8 mouse cellular contexts compared by ENCODE assay signal in genomic region chr7:84605033-84605687, GRCm38 (mm10). TPM values are rescaled to one million over a fixed set of nuclear protein-coding genes. Genes with fewer than 3 reads are reported as not detected.
DNase-seq lines count a peak whose midpoint lies in the region; ATAC-seq and TF ChIP-seq lines count a peak whose summit lies in the region.

No protein-coding gene starts in this region.

- no peak for TF ChIP-seq CTCF in cerebellum, adult 2 months (IDR thresholded peaks at IDR 0.05; ENCODE audit: borderline replicate concordance, insufficient read depth, low read depth, low read length)

- no peak for DNase-seq in cerebellum, adult 2 months
- DNase-seq in cerebellum, postnatal 14 days: no peak
- peak; percentile 71 for DNase-seq in 3T3-L1 (ENCODE audit: low read depth, low spot score)
- DNase-seq in intestine, embryonic 14.5 days (ENCODE audit: low spot score): peak; percentile 65
- DNase-seq in cerebellum, adult 9-11 months: no peak

- 13% methylated on average over 19 of the region's 19 CpGs for WGBS in cerebellum, adult 2 months
- WGBS in embryonic facial prominence, embryonic 15.5 days: 10% methylated on average over 19 of the region's 19 CpGs
- WGBS in intestine, embryonic 14.5 days: 11% methylated on average over 19 of the region's 19 CpGs

- no peaks in the 10 kb centered on the region for H3K9me3 ChIP-seq in embryonic facial prominence, embryonic 15.5 days (replicated peaks)
- H3K9me3 ChIP-seq in intestine, embryonic 14.5 days (ENCODE audit: control insufficient read depth, low read length): no peaks in the 10 kb centered on the region

- peak overlapping the region; percentile 65 for H3K27ac ChIP-seq in cerebellum, adult 2 months (ENCODE audit: insufficient read depth, low read length)
- no peak overlapping the region for H3K27ac ChIP-seq in embryonic facial prominence, embryonic 15.5 days (replicated peaks)
- no peak overlapping the region for H3K27ac ChIP-seq in intestine, embryonic 14.5 days (ENCODE audit: low read depth)

- H3K27me3 ChIP-seq in cerebellum, adult 2 months (ENCODE audit: control insufficient read depth, insufficient read depth, low read length): no peaks in the 10 kb centered on the region
- no peaks in the 10 kb centered on the region for H3K27me3 ChIP-seq in embryonic facial prominence, embryonic 15.5 days
- H3K27me3 ChIP-seq in intestine, embryonic 14.5 days (replicated peaks; ENCODE audit: control insufficient read depth, insufficient read depth, low read length): no peaks in the 10 kb centered on the region

- H3K4me2 ChIP-seq in embryonic facial prominence, embryonic 15.5 days (replicated peaks): peak overlapping the region; percentile 91
- H3K4me2 ChIP-seq in intestine, embryonic 14.5 days (ENCODE audit: low read length): peak overlapping the region; percentile 98

- no peak for TF ChIP-seq POLR2A in cerebellum, adult 2 months (IDR thresholded peaks at IDR 0.05; ENCODE audit: borderline replicate concordance, insufficient read depth, low read length)

- peaks cover 3% of the 10 kb centered on the region; the same call in 1 of the 2 replicates for H3K4me1 ChIP-seq in cerebellum, adult 2 months (ENCODE audit: control insufficient read depth, insufficient read depth, low read length)
- H3K4me1 ChIP-seq in embryonic facial prominence, embryonic 15.5 days: peaks cover 7% of the 10 kb centered on the region
- peaks cover 7% of the 10 kb centered on the region; the same call in 1 of the 2 replicates for H3K4me1 ChIP-seq in intestine, embryonic 14.5 days (replicated peaks; ENCODE audit: control insufficient read depth, insufficient read depth, low read length)

- H3K36me3 ChIP-seq in embryonic facial prominence, embryonic 15.5 days: no peaks in the 10 kb centered on the region
- H3K36me3 ChIP-seq in intestine, embryonic 14.5 days (ENCODE audit: control insufficient read depth, insufficient read depth, low read length): no peaks in the 10 kb centered on the region

- no peak for ATAC-seq in embryonic facial prominence, embryonic 15.5 days (ENCODE audit: insufficient number of reproducible peaks, low FRiP score, low TSS enrichment, low read depth)
- ATAC-seq in intestine, embryonic 14.5 days (replicated peaks; ENCODE audit: low FRiP score, low TSS enrichment, low read depth): 0 out of 2 replicates have a peak, but pooled peaks have one; percentile 49
- 0 out of 2 replicates have a peak, but pooled peaks have one; percentile 22 for ATAC-seq in megakaryocyte-erythroid progenitor cell, adult 5-6 weeks (replicated peaks; ENCODE audit: low FRiP score, low TSS enrichment, poor library complexity, severe bottlenecking)
- ATAC-seq in monocyte, adult 5-6 weeks (replicated peaks; ENCODE audit: insufficient number of reproducible peaks, low FRiP score, low TSS enrichment, poor library complexity, severe bottlenecking): no peak

- H3K9ac ChIP-seq in embryonic facial prominence, embryonic 15.5 days: 0 out of 2 replicates have a peak overlapping the region, but pooled peaks have one; percentile 15
- peak overlapping the region; percentile 40; the same call in 1 of the 2 replicates for H3K9ac ChIP-seq in intestine, embryonic 14.5 days (ENCODE audit: low read length)

- peak overlapping the region; percentile 98 for H3K4me3 ChIP-seq in cerebellum, adult 2 months (replicated peaks; ENCODE audit: insufficient read depth, low read depth, low read length)
- peak overlapping the region; percentile 58 for H3K4me3 ChIP-seq in embryonic facial prominence, embryonic 15.5 days (replicated peaks)
- H3K4me3 ChIP-seq in intestine, embryonic 14.5 days (ENCODE audit: low read depth, low read length): peak overlapping the region; percentile 52

RNA-seq across cellular contexts. Expression of gene Fah, which starts 1.4 kb away (rescaled TPM):
- 52.7 and 53.9 TPM in 2 replicates for polyA plus RNA-seq in cerebellum, adult 2 months (2012; rRNA removed)
- polyA plus RNA-seq in embryonic facial prominence, embryonic 15.5 days (2015; fragmentation: Nextera tagmentation; extraction: Ambion mirVana): 6.0 and 6.8 TPM in 2 replicates
- polyA plus RNA-seq in intestine, embryonic 14.5 days (2014; fragmentation: Nextera tagmentation; extraction: Ambion mirVana): 10.8 and 11.3 TPM in 2 replicates
- not detected in 2 replicates for total RNA-seq in megakaryocyte-erythroid progenitor cell, adult 5-6 weeks (2014; fragmentation: Nextera tagmentation)
- total RNA-seq in megakaryocyte-erythroid progenitor cell, adult 5-6 weeks (2017): 2.2 and 7.9 TPM in 2 replicates
- 2.1 to 6.1 TPM (median 5.5 TPM) in 3 replicates for total RNA-seq in monocyte, adult 5-6 weeks (2017)

Comparison
In these comparisons a context has a peak if more than half of its experiments do, and no peak if none do; other contexts are left out.
1. DNase-seq: peak in 3T3-L1 (single experiment) and intestine, embryonic 14.5 days (single experiment); none in cerebellum, adult 2 months (0 of 2), cerebellum, postnatal 14 days (0 of 2) and cerebellum, adult 9-11 months (single experiment).
2. ATAC-seq: peak in intestine, embryonic 14.5 days (single experiment) and megakaryocyte-erythroid progenitor cell, adult 5-6 weeks (single experiment); none in embryonic facial prominence, embryonic 15.5 days (single experiment) and monocyte, adult 5-6 weeks (single experiment).
3. Peak in every context shown above with its lines, with median percentiles within 50 percentile points of each other: H3K4me3 ChIP-seq.